Mouse (Mus musculus) kidney, postnatal 0 days (tissue): ENCODE data around the gene Angptl6. TPM values are rescaled to one million over a fixed set of nuclear protein-coding genes. Genes with fewer than 3 reads are reported as not detected.
A peak's percentile ranks its signal among the peaks of the same experiment; 100 is the strongest.
"Not testable (repeated sequence)": the region's sequence is repeated elsewhere in the genome, so short reads cannot be mapped to it uniquely, and the experiment has no call there.

Experiments
- ATAC-seq: fragments of 200-750 bp; cut with Nextera tagmentation; replicated peaks from 2 replicates; pipeline ENCODE4 v1.8.0; 2017; ENCODE audit warnings: low read depth, moderate number of reproducible peaks, moderate TSS enrichment, moderate library complexity; ENCODE audit not compliant: low FRiP score
- DNase-seq: peaks from one replicate; pipeline ENCODE4 v3.0.0-alpha.2; 2016; ENCODE audit warnings: low spot score
- H3K27ac ChIP-seq: fragments of 300-500 bp; sonication (generic); 2 replicates; pipeline ENCODE4 v1.5.1; 2014; ENCODE audit warnings: mild to moderate bottlenecking
- H3K27me3 ChIP-seq: fragments of 300-500 bp; sonication (generic); 2 replicates; pipeline ENCODE4 v1.6.1; 2014; ENCODE audit warnings: low read length, mixed read lengths; ENCODE audit not compliant: insufficient read depth
- H3K36me3 ChIP-seq: fragments of 300-500 bp; sonication (generic); 2 replicates; pipeline ENCODE4 v1.6.1; 2014; ENCODE audit warnings: low read length, mixed read lengths; ENCODE audit not compliant: insufficient read depth
- H3K4me1 ChIP-seq: fragments of 300-500 bp; sonication (generic); replicated peaks from 2 replicates; pipeline ENCODE4 v1.6.1; 2014; ENCODE audit warnings: antibody characterized with exemption, low read length, mixed read lengths; ENCODE audit not compliant: insufficient read depth
- H3K4me2 ChIP-seq: fragments of 300-500 bp; sonication (generic); 2 replicates; pipeline ENCODE4 v1.6.1; 2014; ENCODE audit warnings: mild to moderate bottlenecking, low read length, moderate library complexity, mixed read lengths
- H3K4me3 ChIP-seq: fragments of 300-500 bp; sonication (generic); replicated peaks from 2 replicates; pipeline ENCODE4 v1.5.1; 2014; ENCODE audit warnings: low read depth, low read length
- H3K9ac ChIP-seq: fragments of 300-500 bp; sonication (generic); 2 replicates; pipeline ENCODE4 v1.6.1; 2014; ENCODE audit warnings: low read depth, low read length
- H3K9me3 ChIP-seq: fragments of 300-500 bp; sonication (generic); replicated peaks from 2 replicates; pipeline ENCODE4 v1.6.1; 2016; ENCODE audit warnings: low read length, inconsistent platforms, mixed read lengths
- CTCF ChIP-seq: IDR thresholded peaks from 2 replicates; pipeline ENCODE4 v1.5.1; 2016; ENCODE audit warnings: antibody characterized with exemption, low read depth, mild to moderate bottlenecking, moderate library complexity
- WGBS: fragments of 180-500 bp; shearing (Covaris S2); extraction: QIAGEN DNeasy Blood & Tissue Kit; methylation state at CpG from one replicate; pipeline ENCODE4 v1.1.7; 2014; 5-methylcytosine and 5-hydroxymethylcytosine counted together
- polyA plus RNA-seq: library from polyadenylated mRNA; unstranded; fragments of >200 nt; fragmentation: Nextera tagmentation; extraction: Ambion mirVana; gene quantifications from 2 replicates; pipeline ENCODE4 v1.2.1, GENCODE M21; 2015

Gene Angptl6
- polyA plus RNA-seq, 1 experiment from 2014 or later, result 2.6 TPM

GRCm38 (mm10) chr9:20850179-20850578, 29.3 kb downstream of the Angptl6 start:
- no peak for TF ChIP-seq CTCF
- H3K4me3 ChIP-seq, result no peak overlapping the region
- WGBS, result 88% methylated on average over 2 of the region's 2 CpGs
- H3K9ac ChIP-seq, result no peak overlapping the region
- H3K4me1 ChIP-seq, result no peaks in the 10 kb centered on the region
- no peak for DNase-seq
- H3K27me3 ChIP-seq, result no peaks in the 10 kb centered on the region
- no peaks in the 10 kb centered on the region for H3K9me3 ChIP-seq
- H3K27ac ChIP-seq, result no peak overlapping the region
- H3K4me2 ChIP-seq, result no peak overlapping the region
- H3K36me3 ChIP-seq, result no peaks in the 10 kb centered on the region
- no peak for ATAC-seq

DNA sequence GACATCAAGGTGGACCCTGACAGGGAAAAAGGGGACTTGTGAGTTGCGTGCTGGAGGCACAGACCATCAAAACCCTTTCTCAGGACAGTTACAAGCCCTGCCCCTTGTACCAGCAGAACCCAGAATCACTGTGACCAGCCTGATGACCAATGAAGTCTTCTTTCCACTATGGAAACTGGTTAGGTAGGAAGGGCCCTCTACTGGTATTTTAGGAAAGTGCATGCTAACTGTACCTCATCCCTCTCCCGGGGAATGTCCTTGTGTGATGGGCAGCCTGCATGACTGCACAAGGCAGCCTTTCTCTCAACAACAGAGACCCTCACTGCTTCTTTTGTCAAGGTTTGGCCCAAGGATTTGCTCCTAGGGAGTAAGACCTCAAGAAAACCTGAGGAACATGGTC, 36.9 kb downstream of the Angptl6 start:
- WGBS, result 23% methylated on average over 2 of the region's 2 CpGs
- H3K9ac ChIP-seq, result no peak overlapping the region
- no peak overlapping the region for H3K4me2 ChIP-seq
- no peaks in the 10 kb centered on the region for H3K9me3 ChIP-seq
- H3K4me1 ChIP-seq, result no peaks in the 10 kb centered on the region
- ATAC-seq, result peak; percentile 59; the same call in 1 of the 2 replicates
- TF ChIP-seq CTCF, result peak; percentile 68
- no peak overlapping the region for H3K4me3 ChIP-seq
- no peaks in the 10 kb centered on the region for H3K36me3 ChIP-seq
- peak; percentile 60 for DNase-seq
- no peaks in the 10 kb centered on the region for H3K27me3 ChIP-seq
- H3K27ac ChIP-seq, result no peak overlapping the region

- H3K9me3 ChIP-seq, result no peaks in the 10 kb centered on the region
- no peak for DNase-seq
- no peak for TF ChIP-seq CTCF
- no peak overlapping the region for H3K4me3 ChIP-seq
- H3K4me2 ChIP-seq, result no peak overlapping the region
- no peak for ATAC-seq
- no peak overlapping the region for H3K9ac ChIP-seq
- H3K36me3 ChIP-seq, result no peaks in the 10 kb centered on the region
- no peaks in the 10 kb centered on the region for H3K4me1 ChIP-seq
- WGBS, result 59% methylated on average over 4 of the region's 4 CpGs
- no peak overlapping the region for H3K27ac ChIP-seq
- H3K27me3 ChIP-seq, result no peaks in the 10 kb centered on the region
Observed at GRCm38 (mm10) chr9:20842211-20842610, 37.3 kb downstream of the Angptl6 start.

DNA sequence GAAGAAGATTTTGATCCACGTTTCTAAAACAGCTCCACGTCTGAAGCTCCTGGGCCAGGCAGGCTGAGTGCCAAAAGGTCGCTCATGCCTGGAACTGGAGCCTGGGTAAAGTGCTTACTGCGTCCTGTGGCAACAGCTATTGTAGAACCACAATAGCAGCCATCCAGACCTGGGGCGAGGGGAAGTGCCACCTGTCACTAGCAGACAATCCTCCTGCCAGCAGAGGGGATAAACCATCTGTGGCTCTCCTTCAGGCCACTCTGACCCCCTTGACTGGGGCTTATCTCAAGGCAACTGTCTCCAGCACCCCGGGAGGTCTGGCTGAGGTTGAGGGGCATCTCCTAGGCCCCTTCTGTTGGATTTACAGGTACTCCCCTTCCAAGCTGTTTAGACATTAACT, 40.6 kb downstream of the Angptl6 start:
- no peaks in the 10 kb centered on the region for H3K36me3 ChIP-seq
- ATAC-seq, result no peak
- H3K4me3 ChIP-seq, result no peak overlapping the region
- H3K4me2 ChIP-seq, result no peak overlapping the region
- H3K4me1 ChIP-seq, result no peaks in the 10 kb centered on the region
- H3K9me3 ChIP-seq, result no peaks in the 10 kb centered on the region
- H3K27ac ChIP-seq, result no peak overlapping the region
- no peak for DNase-seq
- WGBS, result 48% methylated on average over 6 of the region's 6 CpGs
- H3K27me3 ChIP-seq, result no peaks in the 10 kb centered on the region
- TF ChIP-seq CTCF, result no peak
- H3K9ac ChIP-seq, result no peak overlapping the region

DNA sequence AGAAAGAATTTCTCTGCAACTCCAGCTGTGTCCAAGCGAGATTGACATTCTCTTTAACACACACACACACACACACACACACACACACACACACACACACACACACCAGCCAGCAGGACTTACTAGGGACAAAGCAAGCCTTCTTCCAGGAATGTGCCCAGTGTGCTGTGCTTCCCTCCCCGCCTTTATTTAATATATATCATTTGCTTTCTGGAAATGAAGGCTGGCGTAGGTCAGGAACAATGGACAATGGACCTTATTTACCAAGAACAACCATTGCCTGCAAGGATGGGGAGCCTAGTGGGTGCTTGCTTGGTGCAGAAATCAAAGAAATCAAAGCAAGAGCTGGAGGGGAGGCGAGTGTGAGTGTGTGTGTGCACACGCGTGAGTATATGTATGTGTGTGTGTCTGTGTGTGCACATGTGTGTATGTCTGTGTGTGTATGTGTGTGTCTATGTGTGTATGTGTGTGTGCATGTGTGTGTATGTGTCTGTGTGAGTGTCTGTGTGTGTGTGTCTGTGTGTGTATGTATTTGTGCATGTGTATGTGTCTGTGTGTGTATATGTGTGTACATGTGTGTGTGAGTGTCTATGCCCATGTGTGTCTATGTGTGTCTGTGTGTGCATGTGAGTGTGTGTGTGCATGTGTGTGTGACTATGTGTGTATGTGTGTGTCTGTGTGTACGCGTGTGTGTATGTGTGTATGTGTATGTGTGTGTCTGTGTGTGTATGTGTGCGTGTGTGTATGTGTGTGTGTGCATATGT, 42.2 kb downstream of the Angptl6 start:
- no peak for ATAC-seq
- no peak for TF ChIP-seq CTCF
- Histone ChIP-seq H3K27ac (no peak overlapping the region), H3K27me3 (no peaks in the 10 kb centered on the region), H3K4me2 (no peak overlapping the region), H3K4me1 (no peaks in the 10 kb centered on the region), H3K9ac (no peak overlapping the region), H3K4me3 (no peak overlapping the region), H3K36me3 (no peaks in the 10 kb centered on the region), H3K9me3 (no peaks in the 10 kb centered on the region)
- no peak for DNase-seq
- 76% methylated on average over 9 of the region's 9 CpGs for WGBS

- not testable (repeated sequence) for H3K4me2 ChIP-seq, H3K27me3 ChIP-seq, H3K9me3 ChIP-seq, H3K9ac ChIP-seq, H3K27ac ChIP-seq, H3K4me3 ChIP-seq, ATAC-seq, H3K4me1 ChIP-seq, H3K36me3 ChIP-seq, DNase-seq
- WGBS, result 88% methylated on average over 10 of the region's 11 CpGs
Observed at GRCm38 (mm10) chr9:20835431-20835954, 44.0 kb downstream of the Angptl6 start.
